Mouse (Mus musculus): ENCODE data around the gene Gldc. TPM values are rescaled to one million over a fixed set of nuclear protein-coding genes. Genes with fewer than 3 reads are reported as not detected.
A peak's percentile ranks its signal among the peaks of the same experiment; 100 is the strongest.

Gldc gene
- polyA plus RNA-seq, 1 experiment = 5.4 TPM

GRCm38 (mm10) chr19:30205159-30205816 is 30.1 kb upstream of the Gldc start:
- TF ChIP-seq POLR2A (IDR thresholded peaks at IDR 0.05; ENCODE audit: borderline replicate concordance, control insufficient read depth, low read depth, low read length) (no peak), CTCF (IDR thresholded peaks at IDR 0.05; ENCODE audit: control insufficient read depth, insufficient read depth, low read length) (peak; percentile 81)
- no peaks in the 10 kb centered on the region for H3K4me1 ChIP-seq (ENCODE audit: control insufficient read depth, insufficient read depth, low read length)
- WGBS = 19% methylated on average over 12 of the region's 12 CpGs
- H3K4me3 ChIP-seq (replicated peaks; ENCODE audit: control insufficient read depth, low read depth, low read length) = no peak overlapping the region
- H3K27ac ChIP-seq (ENCODE audit: control insufficient read depth, insufficient read depth, low read depth, low read length, poor library complexity) = no peak overlapping the region

DNA sequence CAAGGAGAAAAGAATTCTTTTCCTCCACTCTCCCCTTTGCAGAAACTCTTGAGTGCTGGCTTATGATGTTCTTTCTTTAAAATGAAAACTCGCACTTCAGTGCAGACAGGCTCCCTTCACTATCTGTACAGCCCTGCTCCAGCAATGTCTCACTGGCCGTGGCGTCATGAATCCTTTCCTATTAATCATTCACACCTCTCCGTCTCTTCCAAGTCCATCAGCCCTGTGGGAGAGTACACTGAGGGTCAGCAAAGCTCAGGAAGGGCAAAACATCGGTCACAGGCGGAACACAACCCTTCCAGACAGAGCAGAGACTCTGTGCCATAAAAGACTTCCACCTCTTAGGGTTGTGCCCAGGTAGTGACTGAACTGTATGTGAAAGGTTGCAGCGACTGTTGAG is 26.9 kb upstream of the Gldc start:
- no peaks in the 10 kb centered on the region for H3K4me1 ChIP-seq (ENCODE audit: control insufficient read depth, insufficient read depth, low read length)
- H3K27ac ChIP-seq (ENCODE audit: control insufficient read depth, insufficient read depth, low read depth, low read length, poor library complexity) = no peak overlapping the region
- 84% methylated on average over 7 of the region's 7 CpGs for WGBS
- H3K4me3 ChIP-seq (replicated peaks; ENCODE audit: control insufficient read depth, low read depth, low read length) = no peak overlapping the region
- TF ChIP-seq CTCF (IDR thresholded peaks at IDR 0.05; ENCODE audit: control insufficient read depth, insufficient read depth, low read length) = no peak
- TF ChIP-seq POLR2A (IDR thresholded peaks at IDR 0.05; ENCODE audit: borderline replicate concordance, control insufficient read depth, low read depth, low read length) = no peak

- TF ChIP-seq CTCF (IDR thresholded peaks at IDR 0.05; ENCODE audit: control insufficient read depth, insufficient read depth, low read length) (no peak), POLR2A (IDR thresholded peaks at IDR 0.05; ENCODE audit: borderline replicate concordance, control insufficient read depth, low read depth, low read length) (no peak)
- no peak overlapping the region for H3K27ac ChIP-seq (ENCODE audit: control insufficient read depth, insufficient read depth, low read depth, low read length, poor library complexity)
- 77% methylated on average over 6 of the region's 6 CpGs for WGBS
- H3K4me3 ChIP-seq (replicated peaks; ENCODE audit: control insufficient read depth, low read depth, low read length) = no peak overlapping the region
- H3K4me1 ChIP-seq (ENCODE audit: control insufficient read depth, insufficient read depth, low read length) = no peaks in the 10 kb centered on the region
Measured at GRCm38 (mm10) chr19:30194999-30195398, 19.8 kb upstream of the Gldc start.

GRCm38 (mm10) chr19:30187232-30187631 is 12.0 kb upstream of the Gldc start:
- Histone ChIP-seq H3K4me3 (replicated peaks; ENCODE audit: control insufficient read depth, low read depth, low read length) (no peak overlapping the region), H3K27ac (ENCODE audit: control insufficient read depth, insufficient read depth, low read depth, low read length, poor library complexity) (no peak overlapping the region), H3K4me1 (ENCODE audit: control insufficient read depth, insufficient read depth, low read length) (no peaks in the 10 kb centered on the region)
- WGBS = 77% methylated on average over 2 of the region's 2 CpGs
- TF ChIP-seq POLR2A (IDR thresholded peaks at IDR 0.05; ENCODE audit: borderline replicate concordance, control insufficient read depth, low read depth, low read length) (no peak), CTCF (IDR thresholded peaks at IDR 0.05; ENCODE audit: control insufficient read depth, insufficient read depth, low read length) (no peak)

GRCm38 (mm10) chr19:30185536-30185935 is 10.3 kb upstream of the Gldc start:
- H3K4me3 ChIP-seq (replicated peaks; ENCODE audit: control insufficient read depth, low read depth, low read length) = no peak overlapping the region
- no peaks in the 10 kb centered on the region for H3K4me1 ChIP-seq (ENCODE audit: control insufficient read depth, insufficient read depth, low read length)
- no peak overlapping the region for H3K27ac ChIP-seq (ENCODE audit: control insufficient read depth, insufficient read depth, low read depth, low read length, poor library complexity)
- TF ChIP-seq CTCF (IDR thresholded peaks at IDR 0.05; ENCODE audit: control insufficient read depth, insufficient read depth, low read length) = no peak
- TF ChIP-seq POLR2A (IDR thresholded peaks at IDR 0.05; ENCODE audit: borderline replicate concordance, control insufficient read depth, low read depth, low read length) = no peak
- WGBS = 71% methylated on average over 2 of the region's 2 CpGs

- Histone ChIP-seq H3K4me1 (ENCODE audit: control insufficient read depth, insufficient read depth, low read length) (no peaks in the 10 kb centered on the region), H3K4me3 (replicated peaks; ENCODE audit: control insufficient read depth, low read depth, low read length) (no peak overlapping the region), H3K27ac (ENCODE audit: control insufficient read depth, insufficient read depth, low read depth, low read length, poor library complexity) (no peak overlapping the region)
- TF ChIP-seq CTCF (IDR thresholded peaks at IDR 0.05; ENCODE audit: control insufficient read depth, insufficient read depth, low read length) = no peak
- no peak for TF ChIP-seq POLR2A (IDR thresholded peaks at IDR 0.05; ENCODE audit: borderline replicate concordance, control insufficient read depth, low read depth, low read length)
- 66% methylated on average over 1 of the region's 1 CpGs for WGBS
Measured at GRCm38 (mm10) chr19:30179979-30180378, 4.8 kb upstream of the Gldc start.

DNA sequence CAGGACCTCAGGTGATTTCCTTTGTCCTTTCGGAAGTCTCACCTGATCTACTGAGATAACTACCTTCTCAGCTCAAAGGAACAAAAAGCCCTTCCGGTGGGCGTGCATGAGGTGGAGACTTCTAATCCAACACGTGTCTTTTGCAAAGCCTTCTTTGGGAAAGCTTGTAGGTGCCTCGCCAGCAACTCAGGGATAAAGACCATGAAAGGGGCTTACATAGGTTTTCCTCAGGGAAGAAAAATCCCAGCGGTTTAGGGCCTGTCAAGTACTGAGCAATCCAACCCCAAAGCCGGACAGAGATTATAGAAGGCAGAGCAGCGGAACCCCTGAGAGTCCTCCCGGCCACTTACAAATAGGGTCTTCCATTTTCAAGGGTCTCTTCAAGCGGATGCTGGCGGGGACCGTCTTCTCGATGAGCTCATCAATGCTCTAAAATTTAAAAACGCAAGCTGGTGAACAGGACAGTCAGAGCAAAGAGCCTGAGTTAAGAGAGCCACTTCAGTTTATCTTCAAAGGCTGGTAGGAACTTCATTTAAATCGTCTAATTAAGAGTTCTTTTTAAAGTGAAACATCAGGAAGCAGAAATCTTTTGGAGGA is 1.1 kb downstream of the Gldc start:
- Histone ChIP-seq H3K27ac (ENCODE audit: control insufficient read depth, insufficient read depth, low read depth, low read length, poor library complexity) (no peak overlapping the region), H3K4me3 (replicated peaks; ENCODE audit: control insufficient read depth, low read depth, low read length) (no peak overlapping the region), H3K4me1 (ENCODE audit: control insufficient read depth, insufficient read depth, low read length) (no peaks in the 10 kb centered on the region)
- TF ChIP-seq CTCF (IDR thresholded peaks at IDR 0.05; ENCODE audit: control insufficient read depth, insufficient read depth, low read length) (no peak), POLR2A (IDR thresholded peaks at IDR 0.05; ENCODE audit: borderline replicate concordance, control insufficient read depth, low read depth, low read length) (no peak)
- WGBS = 10% methylated on average over 15 of the region's 15 CpGs

DNA sequence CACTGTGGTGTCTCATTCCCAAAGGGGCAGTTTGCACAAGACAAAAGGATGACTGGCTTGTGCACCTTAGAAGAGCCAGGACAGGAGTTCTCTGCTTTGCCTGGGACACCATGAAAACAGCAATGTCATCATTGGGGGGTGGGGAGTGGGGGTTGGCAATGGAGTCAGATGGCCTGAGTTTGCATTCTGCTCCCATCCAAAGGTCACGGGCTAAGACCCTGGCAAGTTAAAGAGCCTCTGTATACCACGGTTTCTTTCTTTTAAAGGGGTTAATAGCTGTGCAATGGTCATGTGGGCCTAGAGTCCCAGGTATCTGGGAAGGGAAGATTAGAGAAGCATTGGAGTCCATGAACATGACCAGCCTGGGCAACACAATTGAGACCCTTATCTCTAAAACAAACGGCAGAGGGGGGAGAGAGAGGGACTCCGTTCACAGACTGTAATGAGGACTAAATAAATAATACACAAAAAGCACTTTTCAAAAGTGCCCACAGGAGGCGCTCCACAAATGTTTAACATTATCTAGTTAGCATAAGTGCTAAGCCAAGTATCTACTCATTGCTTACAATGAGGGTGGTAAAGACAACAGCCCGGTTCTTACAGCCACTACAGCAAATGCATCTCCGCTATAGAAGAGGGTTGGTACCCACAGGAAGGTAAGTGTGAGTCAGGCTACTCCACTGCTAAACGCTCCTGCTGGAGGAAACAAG is 3.7 kb downstream of the Gldc start:
- no peak overlapping the region for H3K4me3 ChIP-seq (replicated peaks; ENCODE audit: control insufficient read depth, low read depth, low read length)
- 63% methylated on average over 8 of the region's 8 CpGs for WGBS
- TF ChIP-seq CTCF (IDR thresholded peaks at IDR 0.05; ENCODE audit: control insufficient read depth, insufficient read depth, low read length) = no peak
- no peak overlapping the region for H3K27ac ChIP-seq (ENCODE audit: control insufficient read depth, insufficient read depth, low read depth, low read length, poor library complexity)
- H3K4me1 ChIP-seq (ENCODE audit: control insufficient read depth, insufficient read depth, low read length) = no peaks in the 10 kb centered on the region

Data from bone marrow, adult 2 months (tissue).